Mouse (Mus musculus): ENCODE measurements around the gene Samhd1. TPM values are rescaled to one million over a fixed set of nuclear protein-coding genes. Genes with fewer than 3 reads are reported as not detected.

The Samhd1 gene
- polyA plus RNA-seq, 2 experiments from 2014 or later = 574 to 641 TPM

- no peak for ATAC-seq
Observed at GRCm38 (mm10) chr2:157136176-157136575, 1.1 kb upstream of the Samhd1 start.

GRCm38 (mm10) chr2:157135529-157136120 lies 560 bp upstream of the Samhd1 start:
- ATAC-seq = no peak

GRCm38 (mm10) chr2:157134479-157134931 lies 560 bp downstream of the Samhd1 start:
- ATAC-seq = no peak

GRCm38 (mm10) chr2:157133769-157134478 lies 1.1 kb downstream of the Samhd1 start:
- ATAC-seq = no peak

GRCm38 (mm10) chr2:157132686-157133540 lies 2.2 kb downstream of the Samhd1 start:
- no peak for ATAC-seq

GRCm38 (mm10) chr2:157132086-157132485 lies 3.0 kb downstream of the Samhd1 start:
- ATAC-seq = no peak

GRCm38 (mm10) chr2:157130813-157131514 lies 4.1 kb downstream of the Samhd1 start:
- ATAC-seq = peak; percentile 33

GRCm38 (mm10) chr2:157129601-157130164 lies 5.4 kb downstream of the Samhd1 start:
- peak; percentile 45 for ATAC-seq

- ATAC-seq = no peak
Observed at GRCm38 (mm10) chr2:157129096-157129495, 6.0 kb downstream of the Samhd1 start.

- ATAC-seq = no peak
Observed at GRCm38 (mm10) chr2:157128072-157128471, 7.0 kb downstream of the Samhd1 start.

- ATAC-seq = no peak
Observed at GRCm38 (mm10) chr2:157127370-157127769, 7.7 kb downstream of the Samhd1 start.

GRCm38 (mm10) chr2:157125246-157125645 lies 9.8 kb downstream of the Samhd1 start:
- no peak for ATAC-seq

- peak; percentile 65 for ATAC-seq
Observed at GRCm38 (mm10) chr2:157121766-157122165, 13.3 kb downstream of the Samhd1 start.

GRCm38 (mm10) chr2:157119075-157119474 lies 16.0 kb downstream of the Samhd1 start:
- peak; percentile 70 for ATAC-seq

- ATAC-seq = no peak
Observed at GRCm38 (mm10) chr2:157118556-157118955, 16.5 kb downstream of the Samhd1 start.

- ATAC-seq = no peak
Observed at GRCm38 (mm10) chr2:157116964-157117363, 18.1 kb downstream of the Samhd1 start.

GRCm38 (mm10) chr2:157108236-157108635 lies 26.8 kb downstream of the Samhd1 start:
- no peak for ATAC-seq

- no peak for ATAC-seq
Observed at GRCm38 (mm10) chr2:157104454-157104853, 30.6 kb downstream of the Samhd1 start.

- ATAC-seq = no peak
Observed at GRCm38 (mm10) chr2:157102256-157102655, 32.8 kb downstream of the Samhd1 start.

- no peak for ATAC-seq
Observed at GRCm38 (mm10) chr2:157101650-157102049, 33.4 kb downstream of the Samhd1 start.

- ATAC-seq = no peak
Observed at GRCm38 (mm10) chr2:157100319-157100605, 34.8 kb downstream of the Samhd1 start.

- no peak for ATAC-seq
Observed at GRCm38 (mm10) chr2:157099532-157100318, 35.3 kb downstream of the Samhd1 start.
